Comparison of ENCODE assay signal across 8 mouse cellular contexts in the genomic region with DNA sequence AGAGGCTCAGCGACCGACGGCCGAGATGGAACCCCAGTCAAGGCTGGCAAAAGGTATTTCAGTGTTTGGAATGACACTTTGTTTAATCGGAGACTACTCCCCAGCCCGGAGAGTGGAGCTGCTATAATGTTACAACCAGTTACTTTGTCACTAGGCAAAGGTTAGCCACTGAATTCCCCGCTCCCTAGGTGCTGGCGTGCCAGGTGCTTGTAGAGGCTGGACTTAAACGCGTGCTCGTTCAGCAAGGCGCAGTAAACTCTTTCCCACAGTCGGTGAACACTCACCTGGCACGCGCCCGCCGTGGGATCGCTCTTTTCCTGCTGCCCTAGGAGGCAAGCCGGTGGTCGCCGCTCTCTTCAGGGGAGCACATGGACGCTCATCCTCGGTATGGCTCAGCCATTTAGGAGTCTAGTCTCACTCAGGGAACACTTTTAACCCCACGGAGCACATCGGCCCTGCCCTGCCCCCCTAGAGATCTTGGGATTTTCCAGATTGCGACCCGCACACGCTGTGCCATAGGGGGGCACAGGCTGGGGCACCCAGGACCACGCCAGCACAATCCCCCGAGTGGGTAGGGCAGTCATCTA. TPM values are rescaled to one million over a fixed set of nuclear protein-coding genes. Genes with fewer than 3 reads are reported as not detected.
DNase-seq lines count a peak whose midpoint lies in the region; ATAC-seq lines count a peak whose summit lies in the region.

No protein-coding gene starts in this region.

- peak; percentile 16 for ATAC-seq in heart, embryonic 16.5 days (replicated peaks; ENCODE audit: extremely low read depth, insufficient read depth, low FRiP score)
- no peak for ATAC-seq in hindbrain, embryonic 16.5 days

- H3K27me3 ChIP-seq in heart, embryonic 16.5 days (ENCODE audit: control insufficient read depth, insufficient read depth, low read length), result no peaks in the 10 kb centered on the region
- no peaks in the 10 kb centered on the region for H3K27me3 ChIP-seq in hindbrain, embryonic 16.5 days (replicated peaks; ENCODE audit: control insufficient read depth, insufficient read depth, low read length)

- peak overlapping the region; percentile 72 for H3K9ac ChIP-seq in heart, embryonic 16.5 days (ENCODE audit: low read length)
- H3K9ac ChIP-seq in hindbrain, embryonic 16.5 days (ENCODE audit: low read depth, low read length), result peak overlapping the region; percentile 85

- no peaks in the 10 kb centered on the region for H3K36me3 ChIP-seq in heart, embryonic 16.5 days (ENCODE audit: control insufficient read depth, insufficient read depth)
- H3K36me3 ChIP-seq in hindbrain, embryonic 16.5 days (ENCODE audit: control insufficient read depth, insufficient read depth, low read length), result no peaks in the 10 kb centered on the region

- peaks cover 41% of the 10 kb centered on the region for H3K4me1 ChIP-seq in heart, embryonic 16.5 days (ENCODE audit: control insufficient read depth, insufficient read depth, low read length)
- H3K4me1 ChIP-seq in brown adipose tissue, adult 24 weeks (ENCODE audit: control insufficient read depth, insufficient read depth, insufficient read length, low read length), result peaks cover 30% of the 10 kb centered on the region
- H3K4me1 ChIP-seq in hindbrain, embryonic 16.5 days (ENCODE audit: control insufficient read depth, insufficient read depth, low read depth, low read length), result peaks cover 26% of the 10 kb centered on the region

- H3K9me3 ChIP-seq in heart, embryonic 16.5 days (replicated peaks; ENCODE audit: control insufficient read depth, low read length), result no peaks in the 10 kb centered on the region
- no peaks in the 10 kb centered on the region for H3K9me3 ChIP-seq in hindbrain, embryonic 16.5 days (ENCODE audit: control insufficient read depth, low read length)

- 2% methylated on average over 30 of the region's 30 CpGs for WGBS in heart, embryonic 16.5 days
- WGBS in hindbrain, embryonic 16.5 days, result 3% methylated on average over 30 of the region's 30 CpGs

- peak overlapping the region; percentile 94 for H3K4me3 ChIP-seq in heart, embryonic 16.5 days (ENCODE audit: low read length)
- peak overlapping the region; percentile 84 for H3K4me3 ChIP-seq in brown adipose tissue, adult 24 weeks (ENCODE audit: insufficient read depth, low read depth, low read length)
- H3K4me3 ChIP-seq in hindbrain, embryonic 16.5 days (ENCODE audit: low read length), result peak overlapping the region; percentile 82

- DNase-seq in heart, postnatal 36 days, result no peak
- peak; percentile 21 for DNase-seq in lung, postnatal 36 days
- DNase-seq in embryo, embryonic 10.5 days (ENCODE audit: low spot score), result no peak
- DNase-seq in left cerebral cortex, postnatal 14 days (ENCODE audit: low spot score in 2 of 2), result no peak
- DNase-seq in cerebellum, adult 8-10 months, result no peak

- intact Hi-C loops in heart, postnatal 36 days (cut with DNase I), result loop anchor here (10.0 kb wide), 1 partner anchor 333 kb away; a partner anchor contains a TSS
- intact Hi-C loops in left cerebral cortex, postnatal 14 days (cut with DNase I), result loop anchor here (5.0 kb wide), 1 partner anchor 161 kb away; no protein-coding TSS in a partner anchor

- peak overlapping the region; percentile 36; the same call in 1 of the 2 replicates for H3K27ac ChIP-seq in heart, embryonic 16.5 days (ENCODE audit: low read length)
- peak overlapping the region; percentile 79 for H3K27ac ChIP-seq in brown adipose tissue, adult 24 weeks (replicated peaks; ENCODE audit: low read depth, low read length)
- H3K27ac ChIP-seq in hindbrain, embryonic 16.5 days (ENCODE audit: low read depth, low read length), result peak overlapping the region; percentile 49; the same call in 1 of the 2 replicates

- peak overlapping the region; percentile 77 for H3K4me2 ChIP-seq in heart, embryonic 16.5 days (ENCODE audit: low read depth, low read length)
- peak overlapping the region; percentile 76 for H3K4me2 ChIP-seq in hindbrain, embryonic 16.5 days (ENCODE audit: low read length)

RNA-seq across cellular contexts. Expression of a gene that starts 0.5 kb away (rescaled TPM):
- 67.7 and 69.2 TPM in 2 replicates for polyA plus RNA-seq in heart, embryonic 16.5 days (2015; fragmentation: Nextera tagmentation; extraction: Ambion mirVana)
- 10 to 100 TPM; 84.2 to 84.5 TPM for total RNA-seq in heart, postnatal 36 days (2021)
- polyA plus RNA-seq in brown adipose tissue, adult 24 weeks (2012; ENCODE audit: insufficient read depth, insufficient read length, missing spikeins), result 22.9 and 29.5 TPM in 2 replicates
- 30.1 and 33.6 TPM in 2 replicates for polyA plus RNA-seq in hindbrain, embryonic 16.5 days (2015; fragmentation: Nextera tagmentation; extraction: Ambion mirVana)
- total RNA-seq in left cerebral cortex, postnatal 14 days (2021), result 10 to 100 TPM; 12.1 to 14.7 TPM

RNA-seq across cellular contexts. Expression of a gene that starts 16.8 kb away (rescaled TPM):
- 16.9 and 17.0 TPM in 2 replicates for polyA plus RNA-seq in heart, embryonic 16.5 days (2015; fragmentation: Nextera tagmentation; extraction: Ambion mirVana)
- 10 to 100 TPM; 15.5 to 16.0 TPM for total RNA-seq in heart, postnatal 36 days (2021)
- polyA plus RNA-seq in brown adipose tissue, adult 24 weeks (2012; ENCODE audit: insufficient read depth, insufficient read length, missing spikeins), result 8.6 and 11.2 TPM in 2 replicates
- 24.5 and 28.0 TPM in 2 replicates for polyA plus RNA-seq in hindbrain, embryonic 16.5 days (2015; fragmentation: Nextera tagmentation; extraction: Ambion mirVana)
- 10 to 100 TPM; 10.6 to 11.8 TPM for total RNA-seq in left cerebral cortex, postnatal 14 days (2021)

RNA-seq across cellular contexts. Expression of a gene that starts 52.3 kb away (rescaled TPM):
- 68.2 and 68.4 TPM in 2 replicates for polyA plus RNA-seq in heart, embryonic 16.5 days (2015; fragmentation: Nextera tagmentation; extraction: Ambion mirVana)
- total RNA-seq in heart, postnatal 36 days (2021), result 10 to 100 TPM; 30.6 to 32.3 TPM
- polyA plus RNA-seq in brown adipose tissue, adult 24 weeks (2012; ENCODE audit: insufficient read depth, insufficient read length, missing spikeins), result 60.2 and 63.5 TPM in 2 replicates
- polyA plus RNA-seq in hindbrain, embryonic 16.5 days (2015; fragmentation: Nextera tagmentation; extraction: Ambion mirVana), result 58.9 and 62.1 TPM in 2 replicates
- total RNA-seq in left cerebral cortex, postnatal 14 days (2021), result 10 to 100 TPM; 24.7 to 27.0 TPM
